Comparison of ENCODE assay signal across 8 mouse cellular contexts in the genomic region with DNA sequence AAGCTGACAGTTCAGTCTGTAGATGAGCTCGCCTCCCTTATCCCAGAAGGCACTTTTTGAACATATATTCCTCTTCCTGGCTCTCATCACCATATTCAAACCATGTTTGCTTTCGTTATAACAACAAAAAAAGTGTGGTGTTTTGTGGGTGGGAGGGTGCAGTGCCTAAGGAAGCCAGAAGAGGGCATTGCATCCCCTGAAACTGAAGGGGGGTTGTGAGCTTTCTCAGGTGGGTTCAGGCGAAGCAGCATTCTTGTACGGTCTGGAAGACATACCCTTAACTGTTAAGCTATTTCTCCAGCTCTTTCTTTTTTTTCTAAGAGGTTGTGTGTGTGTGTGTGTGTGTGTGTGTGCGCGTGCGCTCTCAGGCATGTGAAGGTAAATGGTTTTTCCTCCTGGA. TPM values are rescaled to one million over a fixed set of nuclear protein-coding genes. Genes with fewer than 3 reads are reported as not detected.
DNase-seq lines count a peak whose midpoint lies in the region; ATAC-seq and TF ChIP-seq lines count a peak whose summit lies in the region.

No protein-coding gene starts in this region.

- peak overlapping the region; percentile 85 for H3K4me3 ChIP-seq in layer of hippocampus, adult 2 months
- H3K4me3 ChIP-seq in gastrocnemius, adult 2 months = peak overlapping the region; percentile 89
- peak overlapping the region; percentile 76 for H3K4me3 ChIP-seq in intestine, embryonic 16.5 days (ENCODE audit: low read length)
- H3K4me3 ChIP-seq in liver, embryonic 11.5 days (ENCODE audit: low read depth, low read length) = peak overlapping the region; percentile 78
- H3K4me3 ChIP-seq in neural tube, embryonic 11.5 days (ENCODE audit: low read depth, low read length) = no peak overlapping the region

- H3K27me3 ChIP-seq in intestine, embryonic 16.5 days (replicated peaks; ENCODE audit: control insufficient read depth, insufficient read depth, low read length) = no peaks in the 10 kb centered on the region
- H3K27me3 ChIP-seq in liver, embryonic 11.5 days (replicated peaks; ENCODE audit: control insufficient read depth, insufficient read depth, low read length) = no peaks in the 10 kb centered on the region
- H3K27me3 ChIP-seq in neural tube, embryonic 11.5 days (ENCODE audit: control insufficient read depth, insufficient read depth, low read length) = peaks cover 34% of the 10 kb centered on the region

- DNase-seq in layer of hippocampus, adult 2 months (ENCODE audit: low spot score in 2 of 2) = peak in 1 of 2 experiments; percentile 73
- DNase-seq in layer of hippocampus, adult 9-10 months (ENCODE audit: low spot score) = no peak
- peak; percentile 73 for DNase-seq in brain, adult 2 months (ENCODE audit: low read depth, low spot score)
- peak; percentile 66 for DNase-seq in gastrocnemius, adult 2 months
- peak; percentile 69 for DNase-seq in liver, embryonic 11.5 days (ENCODE audit: low spot score)
- DNase-seq in neural tube, embryonic 11.5 days (ENCODE audit: low spot score) = peak; percentile 50
- DNase-seq in thymus, postnatal 36 days = peak; percentile 83 to 84

- peak overlapping the region; percentile 97 for H3K4me2 ChIP-seq in intestine, embryonic 16.5 days (ENCODE audit: low read depth, low read length)
- peak overlapping the region; percentile 99 for H3K4me2 ChIP-seq in liver, embryonic 11.5 days
- no peak overlapping the region for H3K4me2 ChIP-seq in neural tube, embryonic 11.5 days (ENCODE audit: low read depth)

- intact Hi-C loops in gastrocnemius, adult 2 months (cut with DNase I) = loop anchor here (1.0 to 10.0 kb wide), 4 partner anchors 15 to 311 kb away; partner anchors contain the start of genes Calr, Dhps, Hook2 and Ier2

- H3K9ac ChIP-seq in intestine, embryonic 16.5 days (ENCODE audit: low read depth, low read length) = peak overlapping the region; percentile 87; the same call in 1 of the 2 replicates
- peak overlapping the region; percentile 37; the same call in 1 of the 2 replicates for H3K9ac ChIP-seq in liver, embryonic 11.5 days (ENCODE audit: low read depth, low read length)
- H3K9ac ChIP-seq in neural tube, embryonic 11.5 days (ENCODE audit: low read length) = no peak overlapping the region

- H3K9me3 ChIP-seq in intestine, embryonic 16.5 days (ENCODE audit: control insufficient read depth, low read length) = no peaks in the 10 kb centered on the region
- no peaks in the 10 kb centered on the region for H3K9me3 ChIP-seq in liver, embryonic 11.5 days (ENCODE audit: control insufficient read depth, low read length)
- H3K9me3 ChIP-seq in neural tube, embryonic 11.5 days (ENCODE audit: control insufficient read depth, low read length) = no peaks in the 10 kb centered on the region

- peaks cover 41% of the 10 kb centered on the region for H3K4me1 ChIP-seq in intestine, embryonic 16.5 days (ENCODE audit: control insufficient read depth, insufficient read depth, low read length)
- peaks cover 66% of the 10 kb centered on the region for H3K4me1 ChIP-seq in liver, embryonic 11.5 days (replicated peaks; ENCODE audit: control insufficient read depth, insufficient read depth, low read length)
- H3K4me1 ChIP-seq in neural tube, embryonic 11.5 days (ENCODE audit: control insufficient read depth, insufficient read depth, low read length) = peaks cover 40% of the 10 kb centered on the region

- ATAC-seq in intestine, embryonic 16.5 days = no peak
- no peak for ATAC-seq in liver, embryonic 11.5 days (replicated peaks; ENCODE audit: low FRiP score)
- ATAC-seq in neural tube, embryonic 11.5 days (ENCODE audit: insufficient read depth, low FRiP score, low TSS enrichment) = no peak

- peak; percentile 91 for TF ChIP-seq CTCF in layer of hippocampus, adult 2 months (conservative IDR thresholded peaks at IDR 0.05)
- peak; percentile 88 for TF ChIP-seq CTCF in gastrocnemius, adult 2 months (IDR thresholded peaks at IDR 0.05)

- H3K27ac ChIP-seq in layer of hippocampus, adult 2 months = peak overlapping the region; percentile 99
- H3K27ac ChIP-seq in gastrocnemius, adult 2 months = peak overlapping the region; percentile 100
- H3K27ac ChIP-seq in intestine, embryonic 16.5 days (ENCODE audit: low read length) = peak overlapping the region; percentile 98
- peak overlapping the region; percentile 96 for H3K27ac ChIP-seq in liver, embryonic 11.5 days (ENCODE audit: low read depth, low read length)
- H3K27ac ChIP-seq in neural tube, embryonic 11.5 days (ENCODE audit: low read depth, low read length) = no peak overlapping the region

- WGBS in intestine, embryonic 16.5 days = 30% methylated on average over 7 of the region's 7 CpGs
- 26% methylated on average over 7 of the region's 7 CpGs for WGBS in liver, embryonic 11.5 days
- 33% methylated on average over 7 of the region's 7 CpGs for WGBS in neural tube, embryonic 11.5 days

- no peaks in the 10 kb centered on the region for H3K36me3 ChIP-seq in intestine, embryonic 16.5 days (ENCODE audit: control insufficient read depth, insufficient read depth, low read length)
- H3K36me3 ChIP-seq in liver, embryonic 11.5 days (ENCODE audit: control insufficient read depth, insufficient read depth, low read length) = peaks cover 38% of the 10 kb centered on the region
- no peaks in the 10 kb centered on the region; the same call in 1 of the 2 replicates for H3K36me3 ChIP-seq in neural tube, embryonic 11.5 days (ENCODE audit: control insufficient read depth, insufficient read depth, low read length)

RNA-seq across cellular contexts. Expression of gene Junb, which starts 3.1 kb away (rescaled TPM):
- total RNA-seq in layer of hippocampus, adult 2 months (2021) = 10 to 100 TPM; 57.7 to 63.0 TPM
- 10 to 100 TPM in 1 of 2 experiments, 1 to 10 TPM in 1; 5.7 to 10.1 TPM for total RNA-seq in gastrocnemius, adult 2 months (2021)
- polyA plus RNA-seq in intestine, embryonic 16.5 days (2015; fragmentation: Nextera tagmentation; extraction: Ambion mirVana) = 18.2 and 25.5 TPM in 2 replicates
- polyA plus RNA-seq in liver, embryonic 11.5 days (2014; fragmentation: Nextera tagmentation; extraction: Ambion mirVana) = 21.1 and 23.2 TPM in 2 replicates
- polyA plus RNA-seq in neural tube, embryonic 11.5 days (2014; fragmentation: Nextera tagmentation; extraction: Ambion mirVana) = 6.2 and 6.9 TPM in 2 replicates

RNA-seq across cellular contexts. Expression of gene Rnaseh2a, which starts 5.9 kb away (rescaled TPM):
- total RNA-seq in layer of hippocampus, adult 2 months (2021) = 10 to 100 TPM; 43.0 to 46.9 TPM
- total RNA-seq in gastrocnemius, adult 2 months (2021) = 10 to 100 TPM; 22.1 to 25.9 TPM
- polyA plus RNA-seq in intestine, embryonic 16.5 days (2015; fragmentation: Nextera tagmentation; extraction: Ambion mirVana) = 102 and 120 TPM in 2 replicates
- 195 and 197 TPM in 2 replicates for polyA plus RNA-seq in liver, embryonic 11.5 days (2014; fragmentation: Nextera tagmentation; extraction: Ambion mirVana)
- polyA plus RNA-seq in neural tube, embryonic 11.5 days (2014; fragmentation: Nextera tagmentation; extraction: Ambion mirVana) = 92.9 and 116 TPM in 2 replicates

RNA-seq across cellular contexts. Expression of gene Prdx2, which starts 6.0 kb away (rescaled TPM):
- 100 to 1,000 TPM; 323 to 345 TPM for total RNA-seq in layer of hippocampus, adult 2 months (2021)
- 100 to 1,000 TPM; 151 to 245 TPM for total RNA-seq in gastrocnemius, adult 2 months (2021)
- polyA plus RNA-seq in intestine, embryonic 16.5 days (2015; fragmentation: Nextera tagmentation; extraction: Ambion mirVana) = 533 and 590 TPM in 2 replicates
- 1,398 and 1,409 TPM in 2 replicates for polyA plus RNA-seq in liver, embryonic 11.5 days (2014; fragmentation: Nextera tagmentation; extraction: Ambion mirVana)
- 1,335 and 1,358 TPM in 2 replicates for polyA plus RNA-seq in neural tube, embryonic 11.5 days (2014; fragmentation: Nextera tagmentation; extraction: Ambion mirVana)

RNA-seq across cellular contexts. Expression of gene Gm49661, which starts 6.2 kb away (rescaled TPM):
- not detected for total RNA-seq in layer of hippocampus, adult 2 months (2021)
- total RNA-seq in gastrocnemius, adult 2 months (2021) = not detected
- not detected in 2 replicates for polyA plus RNA-seq in intestine, embryonic 16.5 days (2015; fragmentation: Nextera tagmentation; extraction: Ambion mirVana)
- polyA plus RNA-seq in liver, embryonic 11.5 days (2014; fragmentation: Nextera tagmentation; extraction: Ambion mirVana) = not detected in 2 replicates
- not detected in 2 replicates for polyA plus RNA-seq in neural tube, embryonic 11.5 days (2014; fragmentation: Nextera tagmentation; extraction: Ambion mirVana)

RNA-seq across cellular contexts. Expression of gene Hook2, which starts 15.0 kb away (rescaled TPM):
- 1 to 10 TPM; 9.2 to 10.0 TPM for total RNA-seq in layer of hippocampus, adult 2 months (2021)
- 1 to 10 TPM; 1.4 to 2.0 TPM for total RNA-seq in gastrocnemius, adult 2 months (2021)
- 96.9 and 108 TPM in 2 replicates for polyA plus RNA-seq in intestine, embryonic 16.5 days (2015; fragmentation: Nextera tagmentation; extraction: Ambion mirVana)
- 15.5 and 16.7 TPM in 2 replicates for polyA plus RNA-seq in liver, embryonic 11.5 days (2014; fragmentation: Nextera tagmentation; extraction: Ambion mirVana)
- 10.5 and 12.9 TPM in 2 replicates for polyA plus RNA-seq in neural tube, embryonic 11.5 days (2014; fragmentation: Nextera tagmentation; extraction: Ambion mirVana)
